Mouse (Mus musculus) natural killer cell, adult 2 months (primary cell): ENCODE measurements around the gene Prkn.

ENCODE experiments used
- DNase-seq, 2 experiments: peaks; one replicate each; pipeline ENCODE4 v3.0.0; 2022; ENCODE audit warnings: low spot score in 2 of 2

Prkn gene

DNA sequence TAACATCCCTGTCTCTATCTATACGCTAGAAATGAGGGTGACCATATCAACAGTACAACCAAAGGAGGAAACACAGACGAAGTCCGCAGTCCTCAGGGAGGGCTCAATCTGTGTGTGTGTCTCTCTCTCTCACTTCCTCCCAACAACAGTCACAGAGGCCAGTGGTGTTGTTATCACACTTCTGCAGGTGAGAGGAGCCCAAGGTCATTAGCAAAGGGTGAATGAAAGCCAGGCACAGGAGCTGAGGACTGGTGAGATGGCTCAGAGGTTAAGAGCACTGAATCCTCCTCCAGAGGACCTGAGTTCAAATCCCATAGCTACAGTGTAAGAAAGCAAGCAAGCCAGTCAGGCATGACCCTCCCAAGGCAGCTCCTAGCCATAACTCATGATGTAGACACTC, 1199.7 kb downstream of the Prkn start:
- DNase-seq: no peak

- DNase-seq: no peak
Observed at GRCm38 (mm10) chr17:12040546-12040945, 1200.4 kb downstream of the Prkn start.

DNA sequence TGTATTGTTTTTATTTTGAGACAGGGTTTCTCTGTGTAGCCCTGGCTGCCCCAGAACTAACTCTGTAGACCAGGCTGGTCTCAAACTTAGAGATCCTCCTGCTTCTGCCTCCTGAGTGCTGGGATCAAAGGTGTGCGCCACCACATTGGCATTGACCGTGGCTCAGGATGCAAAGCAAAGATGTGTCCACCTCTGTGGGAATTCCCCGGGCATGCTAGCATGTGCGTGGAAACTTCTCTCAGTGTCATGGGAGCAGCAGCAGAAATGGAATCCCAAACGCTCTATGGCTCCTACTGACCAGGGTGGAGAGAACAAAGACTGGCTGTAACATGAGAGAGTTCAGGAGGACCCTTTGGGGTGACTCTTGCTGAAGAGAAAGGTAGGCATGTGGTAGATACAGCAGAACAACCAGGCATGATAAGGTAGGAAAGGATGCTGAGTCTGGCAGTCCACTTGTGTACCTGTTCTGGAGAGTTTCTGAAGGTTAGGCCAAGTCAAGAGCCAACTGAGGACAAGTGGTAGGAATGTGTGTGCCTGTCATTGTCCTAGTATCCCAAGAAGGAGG, 1201.0 kb downstream of the Prkn start:
- DNase-seq: no peak

- no peak for DNase-seq
Observed at GRCm38 (mm10) chr17:12042561-12043256, 1202.5 kb downstream of the Prkn start.

- no peak for DNase-seq
Observed at GRCm38 (mm10) chr17:12044222-12044621, 1204.0 kb downstream of the Prkn start.

DNA sequence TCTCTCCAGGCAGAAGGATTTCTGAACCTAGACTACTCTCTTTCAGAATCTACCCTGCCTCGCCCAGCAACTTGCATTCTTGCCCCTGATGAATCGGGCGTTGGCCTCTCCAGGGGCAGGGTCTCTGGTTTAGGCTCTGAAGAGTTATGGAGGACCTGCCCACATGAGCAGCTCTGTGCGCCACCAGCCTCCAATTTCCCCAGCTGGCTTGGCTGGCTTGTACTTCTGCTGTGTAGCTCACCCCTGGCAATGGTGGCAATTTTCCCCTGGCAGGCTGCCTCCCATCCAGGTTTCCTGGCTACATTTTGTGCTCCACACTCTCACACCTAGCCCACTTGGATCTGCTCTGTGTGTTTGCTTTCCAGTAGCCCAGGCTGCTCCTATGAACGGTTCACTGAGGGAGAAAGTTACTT, 1205.7 kb downstream of the Prkn start:
- no peak for DNase-seq

- DNase-seq: no peak
Observed at GRCm38 (mm10) chr17:12047032-12047431, 1206.8 kb downstream of the Prkn start.

DNA sequence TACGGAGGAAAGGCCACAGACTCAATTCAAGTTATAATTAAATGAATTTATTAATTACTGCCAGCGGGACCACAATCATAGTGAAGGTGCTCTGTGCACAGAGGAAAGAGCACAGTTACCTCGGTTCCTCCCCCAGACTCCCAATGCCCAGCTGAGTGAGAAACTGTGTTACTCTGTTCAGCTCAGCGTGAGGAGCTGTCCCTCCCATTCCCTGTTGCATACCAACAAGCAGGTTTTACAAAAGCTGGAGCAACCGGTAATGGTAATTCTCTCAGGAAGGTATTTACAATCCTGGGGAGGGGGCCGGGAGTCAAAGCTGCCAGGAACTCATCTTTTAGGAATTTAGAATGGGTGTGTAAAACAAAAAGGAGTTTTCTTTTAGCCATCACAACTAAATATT, 1207.3 kb downstream of the Prkn start:
- DNase-seq: no peak

DNA sequence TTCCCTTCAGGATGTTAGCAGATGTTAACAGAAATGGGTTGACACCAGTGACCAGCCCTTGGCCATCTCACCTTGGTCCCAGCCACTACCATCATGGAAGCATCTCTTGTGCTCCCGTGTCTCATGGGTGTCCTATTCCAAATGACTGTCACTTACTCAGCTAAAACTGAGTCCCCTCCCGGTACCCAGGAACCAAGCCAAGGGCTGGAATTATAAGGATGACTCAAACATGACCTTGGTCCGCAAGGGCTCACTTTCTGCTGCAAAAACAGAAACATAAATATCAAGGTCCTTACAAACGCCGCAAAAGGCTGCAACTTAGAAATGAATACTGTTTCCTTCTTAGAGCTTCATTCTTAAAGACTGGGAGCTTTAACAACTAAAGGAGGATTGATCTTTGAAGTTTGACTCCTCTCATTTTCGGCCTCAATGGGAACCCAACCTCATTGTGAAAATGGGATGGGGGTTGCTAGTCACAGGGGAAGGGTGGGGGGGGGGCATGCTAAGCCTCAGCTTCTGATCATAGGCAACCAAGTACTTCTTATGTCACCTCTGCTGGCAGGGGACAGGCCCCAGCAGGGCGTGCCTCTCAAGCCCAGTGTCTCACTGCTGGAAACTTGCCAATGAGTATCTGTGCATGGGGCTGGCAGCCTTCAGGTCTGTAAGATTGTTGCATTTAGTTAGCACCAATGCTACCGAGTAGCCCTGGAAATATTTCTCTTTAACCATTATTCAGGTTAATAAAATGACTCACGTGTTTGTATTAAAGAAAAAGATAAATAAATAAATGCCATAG, 1208.7 kb downstream of the Prkn start:
- no peak for DNase-seq

GRCm38 (mm10) chr17:12050261-12050660, 1210.1 kb downstream of the Prkn start:
- DNase-seq: no peak

DNA sequence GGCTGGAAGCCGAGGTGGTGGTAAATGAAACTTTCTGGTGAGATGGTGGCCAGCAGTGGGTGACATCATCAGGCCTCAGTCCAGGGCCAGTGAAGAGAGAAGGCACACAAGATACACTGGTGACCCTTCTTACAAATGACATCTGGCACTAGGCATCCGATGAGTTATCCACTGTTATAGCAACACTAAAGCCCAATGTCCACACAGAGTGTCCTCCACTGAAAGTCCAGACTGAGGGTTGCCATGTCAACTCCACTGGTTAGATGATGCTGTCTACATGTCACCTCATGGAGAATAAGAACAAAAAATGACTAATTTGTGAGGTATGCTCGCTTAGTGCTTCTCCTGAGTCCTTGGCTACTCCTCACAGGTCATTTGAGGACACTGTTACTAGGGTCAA, 1210.8 kb downstream of the Prkn start:
- DNase-seq: no peak

DNA sequence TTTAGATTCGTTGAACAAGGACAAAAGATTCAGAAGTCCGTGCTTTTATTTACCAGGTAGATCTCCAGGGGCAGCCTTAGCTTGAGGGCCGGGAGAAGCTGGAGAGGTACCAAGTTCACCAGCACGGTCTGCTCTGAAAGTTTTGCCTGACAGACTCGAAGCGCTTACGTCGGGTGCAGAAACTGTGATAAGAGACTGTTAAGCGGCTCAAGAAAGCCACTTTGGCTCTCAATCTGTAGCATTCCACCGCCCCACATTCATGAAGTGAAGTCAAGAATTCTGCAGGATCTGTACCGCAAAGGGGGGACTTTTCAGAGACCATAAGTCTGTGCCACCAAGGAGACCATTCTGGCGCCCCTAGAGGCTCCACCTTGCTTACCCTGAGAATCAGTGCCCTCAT, 1212.5 kb downstream of the Prkn start:
- no peak for DNase-seq

GRCm38 (mm10) chr17:12059041-12059440, 1218.9 kb downstream of the Prkn start:
- DNase-seq: no peak

- no peak for DNase-seq
Observed at GRCm38 (mm10) chr17:12061381-12061780, 1221.2 kb downstream of the Prkn start.

DNA sequence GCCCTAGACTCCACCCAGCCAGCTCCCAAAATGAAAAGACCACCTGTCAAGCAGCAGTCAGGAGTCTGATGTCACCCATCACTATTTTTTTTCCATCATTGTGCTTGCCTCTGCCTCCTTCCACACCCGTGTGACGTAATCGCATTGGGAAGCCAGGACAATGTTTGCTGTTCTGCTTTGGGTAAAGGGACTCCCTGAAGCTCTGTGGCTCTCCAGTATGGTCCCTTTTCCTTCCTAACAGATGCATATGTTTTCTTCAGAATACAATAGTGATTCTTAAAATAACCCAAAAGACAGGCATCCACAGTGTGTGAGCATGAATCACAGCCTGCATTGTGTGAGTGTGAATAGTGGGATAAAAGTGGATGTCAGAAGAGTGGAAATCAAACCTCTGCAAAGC, 1222.7 kb downstream of the Prkn start:
- no peak for DNase-seq

DNA sequence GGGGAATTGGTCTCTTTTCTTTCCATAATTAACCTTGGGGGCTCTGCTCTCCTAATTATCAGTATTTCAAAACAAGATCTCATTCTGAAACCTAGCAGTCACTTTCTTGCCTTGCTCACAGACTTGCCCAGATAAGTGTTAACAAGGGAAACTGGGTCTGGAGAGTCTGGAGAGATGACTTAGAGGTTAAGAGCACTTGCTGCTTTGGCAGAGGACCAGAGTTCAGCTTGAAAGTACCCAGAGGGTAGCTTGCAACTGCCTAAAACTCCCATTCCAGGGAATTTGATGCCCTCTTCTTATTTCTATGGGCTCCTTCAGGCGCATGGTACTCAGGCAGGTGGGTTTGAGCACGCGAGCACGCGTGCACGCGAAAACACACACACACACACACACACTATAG, 1223.3 kb downstream of the Prkn start:
- DNase-seq: no peak

DNA sequence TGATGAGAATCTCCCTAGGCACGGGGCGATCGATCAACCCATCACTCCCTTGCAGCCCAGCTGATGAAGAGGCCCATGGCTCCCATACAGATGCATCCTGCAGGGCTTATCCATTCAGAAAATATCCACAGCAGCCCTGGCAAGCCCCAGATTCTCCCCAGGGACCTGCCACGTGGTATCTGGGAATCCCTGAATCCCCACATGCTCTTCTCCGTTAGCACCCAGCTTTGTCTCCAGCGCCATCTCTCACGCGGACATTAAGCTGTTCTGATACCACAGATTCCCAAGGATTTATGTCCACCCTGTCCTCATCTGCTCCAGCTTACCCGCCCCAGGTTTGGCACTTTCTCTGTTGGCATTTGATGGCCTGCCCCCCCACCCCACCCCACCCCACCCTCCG, 1225.9 kb downstream of the Prkn start:
- no peak for DNase-seq

DNA sequence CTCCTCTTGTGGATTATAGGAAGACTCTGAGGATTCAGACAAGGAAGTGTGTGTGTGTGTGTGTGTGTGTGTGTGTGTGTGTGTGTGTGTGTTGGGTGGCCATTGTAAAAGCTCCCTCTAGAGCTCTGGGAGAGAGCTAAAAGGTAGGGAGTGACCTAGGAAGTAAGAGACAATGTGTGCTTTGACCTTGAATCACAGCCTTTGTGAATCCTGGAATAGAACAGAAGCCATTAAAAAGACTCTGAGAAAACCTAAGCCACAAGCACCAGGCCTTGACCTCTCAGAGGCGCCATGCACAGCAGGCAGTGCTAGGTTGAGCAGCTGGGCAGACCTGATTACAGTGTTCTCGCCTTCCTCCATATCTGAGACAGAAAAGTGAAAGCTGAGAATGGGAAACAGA, 1236.6 kb downstream of the Prkn start:
- no peak for DNase-seq

DNA sequence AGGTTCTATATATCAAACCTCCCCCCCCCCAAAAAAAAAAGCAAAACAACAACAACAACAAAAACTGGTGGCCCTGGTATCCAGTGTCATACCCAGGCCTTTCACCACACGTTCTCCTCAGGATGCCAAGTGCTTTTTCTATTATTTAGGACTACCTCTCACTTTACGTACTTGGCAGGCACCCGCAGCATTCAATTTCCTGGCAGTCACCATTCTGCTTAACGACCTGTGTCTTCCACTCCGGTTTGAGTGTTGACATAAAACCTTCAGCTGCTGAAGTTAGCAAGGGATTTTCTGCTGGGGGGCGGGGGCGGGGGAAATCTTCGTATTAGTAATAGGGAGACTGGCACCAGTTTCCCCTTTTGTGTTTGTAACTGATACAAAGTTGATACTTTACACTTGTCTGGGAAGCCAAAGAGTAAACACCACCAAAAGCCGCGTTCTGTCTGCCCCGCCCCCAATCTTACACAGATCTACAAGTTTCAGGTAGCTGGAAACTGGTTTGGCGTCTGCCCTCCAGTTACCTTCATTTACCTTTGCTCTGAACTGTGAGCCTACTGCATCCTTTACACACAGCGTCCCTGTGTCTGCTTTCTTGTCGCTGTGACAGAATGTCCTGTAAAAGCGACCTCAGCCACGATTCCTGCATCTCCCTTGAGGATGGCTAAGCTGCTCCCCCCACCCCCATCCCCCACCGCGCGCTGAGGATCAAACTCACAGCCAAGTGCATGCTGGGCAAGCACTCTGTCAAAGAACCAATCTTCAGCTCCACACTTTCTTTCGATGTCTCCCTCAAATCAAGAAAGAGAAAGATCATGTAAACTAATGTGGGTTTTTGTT, 1240.7 kb downstream of the Prkn start:
- no peak for DNase-seq

- no peak for DNase-seq
Observed at GRCm38 (mm10) chr17:12082201-12082600, 1242.0 kb downstream of the Prkn start.

- no peak for DNase-seq
Observed at GRCm38 (mm10) chr17:12090261-12090927, 1250.2 kb downstream of the Prkn start.
